Mouse (Mus musculus) CH12.LX (cell line): Measurements from ENCODE around the gene Gpr137. TPM values are rescaled to one million over a fixed set of nuclear protein-coding genes. Genes with fewer than 3 reads are reported as not detected.
"Not testable (repeated sequence)": the region's sequence is repeated elsewhere in the genome, so short reads cannot be mapped to it uniquely, and the experiment has no call there.

Experiments
- DNase-seq: peaks from one replicate; pipeline ENCODE4 v3.0.0-alpha.2; 2013; ENCODE audit errors: extremely low read depth
- H3K27ac ChIP-seq: 2 replicates; pipeline ENCODE4 v1.5.1; 2012; ENCODE audit warnings: low read depth, mild to moderate bottlenecking, control low read depth, moderate library complexity; ENCODE audit not compliant: insufficient read depth
- H3K27me3 ChIP-seq: replicated peaks from 2 replicates; pipeline ENCODE3; 2012; ENCODE audit warnings: inconsistent platforms
- H3K36me3 ChIP-seq, 2 experiments: replicated peaks in 1 of 2; 2 replicates each; pipeline versions ENCODE3 to v1.6.1; 2012; ENCODE audit warnings: inconsistent platforms in 1 of 2, low read length in 1 of 2, mild to moderate bottlenecking in 1 of 2, mixed read lengths in 1 of 2, moderate library complexity in 1 of 2; ENCODE audit not compliant: control insufficient read depth in 1 of 2, insufficient read depth in 1 of 2
- H3K4me1 ChIP-seq, 2 experiments: 2 replicates each; pipeline ENCODE4 v1.6.1; 2012; ENCODE audit warnings: inconsistent platforms in 1 of 2, moderate library complexity in 1 of 2; ENCODE audit not compliant: insufficient read depth in 2 of 2, control insufficient read depth in 1 of 2
- H3K4me2 ChIP-seq: 2 replicates; pipeline ENCODE4 v1.6.1; 2012; ENCODE audit warnings: low read depth, mild to moderate bottlenecking, control low read depth; ENCODE audit not compliant: poor library complexity, insufficient read depth, severe bottlenecking
- H3K4me3 ChIP-seq, 3 experiments: fragments of 150-350 bp in 1 of 3; sonication (generic) in 1 of 3; replicated peaks in 1 of 3; 2 replicates each; pipeline versions ENCODE3 to v1.5.1; 2011 to 2012; ENCODE audit warnings: low read depth in 2 of 3, low read length in 2 of 3, mild to moderate bottlenecking in 2 of 3, moderate library complexity in 2 of 3, control low read depth in 1 of 3, improper control_type of control experiment in 1 of 3, inconsistent platforms in 1 of 3, mixed read lengths in 1 of 3; ENCODE audit not compliant: poor library complexity in 1 of 3
- H3K79me2 ChIP-seq: replicated peaks from 2 replicates; pipeline ENCODE4 v1.6.1; 2012; ENCODE audit warnings: mild to moderate bottlenecking, moderate library complexity; ENCODE audit not compliant: control insufficient read depth, poor library complexity, insufficient read depth, severe bottlenecking; ENCODE audit errors: extremely low read depth
- H3K9ac ChIP-seq: 2 replicates; pipeline ENCODE4 v1.6.1; 2012; ENCODE audit warnings: low read depth, mild to moderate bottlenecking, control low read depth, moderate library complexity; ENCODE audit not compliant: insufficient read depth
- H3K9me3 ChIP-seq: replicated peaks from 2 replicates; pipeline ENCODE3; 2012; ENCODE audit warnings: low read length, inconsistent platforms, mixed read lengths
- BHLHE40 ChIP-seq: IDR thresholded peaks from 2 replicates; pipeline ENCODE4 v1.6.1; 2011; ENCODE audit warnings: mild to moderate bottlenecking, low read depth, low read length, improper control_type of control experiment
- CHD2 ChIP-seq: IDR thresholded peaks from 2 replicates; pipeline ENCODE4 v1.6.1; 2011; ENCODE audit warnings: low read length, improper control_type of control experiment
- CTCF ChIP-seq, 2 experiments: IDR thresholded peaks in 1 of 2; conservative IDR thresholded peaks in 1 of 2; 2 replicates each; pipeline ENCODE4 v1.5.1; 2011 to 2012; ENCODE audit warnings: low read depth in 2 of 2, low read length in 2 of 2, improper control_type of control experiment in 1 of 2, inconsistent platforms in 1 of 2, mild to moderate bottlenecking in 1 of 2, moderate library complexity in 1 of 2
- E2F4 ChIP-seq: IDR thresholded peaks from 2 replicates; pipeline ENCODE4 v1.6.1; 2011; ENCODE audit warnings: low read depth, low read length, improper control_type of control experiment; ENCODE audit not compliant: insufficient replicate concordance
- EP300 ChIP-seq: IDR thresholded peaks from 2 replicates; pipeline ENCODE4 v1.6.1; 2011; ENCODE audit warnings: low read length, improper control_type of control experiment
- IRF4 ChIP-seq: IDR thresholded peaks from 2 replicates; pipeline ENCODE4 v1.6.1; 2014; ENCODE audit warnings: low read depth, mild to moderate bottlenecking, inconsistent platforms, low read length, improper control_type of control experiment
- MAZ ChIP-seq: IDR thresholded peaks from 2 replicates; pipeline ENCODE4 v1.6.1; 2012; ENCODE audit warnings: low read depth, mild to moderate bottlenecking, inconsistent platforms, low read length, improper control_type of control experiment, moderate library complexity
- MEF2A ChIP-seq: IDR thresholded peaks from 2 replicates; pipeline ENCODE4 v1.6.1; 2014; ENCODE audit warnings: low read depth, mild to moderate bottlenecking, inconsistent platforms, low read length, improper control_type of control experiment, borderline replicate concordance
- MYC ChIP-seq: IDR thresholded peaks from 2 replicates; pipeline ENCODE4 v1.6.1; 2011; ENCODE audit warnings: low read depth, mild to moderate bottlenecking, improper control_type of control experiment, low read length
- NELFE ChIP-seq: IDR thresholded peaks from 2 replicates; pipeline ENCODE4 v1.6.1; 2011; ENCODE audit warnings: low read depth, low read length, improper control_type of control experiment
- NRF1 ChIP-seq: IDR thresholded peaks from 2 replicates; pipeline ENCODE4 v1.6.1; 2014; ENCODE audit warnings: low read depth, mild to moderate bottlenecking, inconsistent platforms, low read length, improper control_type of control experiment, moderate library complexity
- PAX5 ChIP-seq: IDR thresholded peaks from 2 replicates; pipeline ENCODE4 v1.6.1; 2012; ENCODE audit warnings: low read length, inconsistent platforms, mixed read lengths
- POLR2A ChIP-seq: IDR thresholded peaks from 2 replicates; pipeline ENCODE4 v1.6.1; 2011; ENCODE audit warnings: low read depth, mild to moderate bottlenecking, improper control_type of control experiment, low read length
- POLR2AphosphoS2 ChIP-seq: IDR thresholded peaks from 2 replicates; pipeline ENCODE4 v1.6.1; 2011; ENCODE audit warnings: low read depth, low read length, improper control_type of control experiment
- RAD21 ChIP-seq: IDR thresholded peaks from 2 replicates; pipeline ENCODE4 v1.6.1; 2011; ENCODE audit warnings: low read depth, mild to moderate bottlenecking, low read length, improper control_type of control experiment, moderate library complexity
- RCOR1 ChIP-seq: conservative IDR thresholded peaks from 2 replicates; pipeline ENCODE4 v1.6.1; 2012; ENCODE audit warnings: low read depth, mild to moderate bottlenecking, inconsistent platforms, low read length, improper control_type of control experiment
- SMC3 ChIP-seq: IDR thresholded peaks from 2 replicates; pipeline ENCODE4 v1.6.1; 2011; ENCODE audit warnings: low read depth, low read length, improper control_type of control experiment
- TBP ChIP-seq: conservative IDR thresholded peaks from 2 replicates; pipeline ENCODE4 v1.6.1; 2011; ENCODE audit warnings: low read depth, low read length, improper control_type of control experiment
- UBTF ChIP-seq: IDR thresholded peaks from 2 replicates; pipeline ENCODE4 v1.6.1; 2012; ENCODE audit warnings: low read depth, mild to moderate bottlenecking, inconsistent platforms, low read length, improper control_type of control experiment, moderate library complexity
- ZC3H11A ChIP-seq: IDR thresholded peaks from 2 replicates; pipeline ENCODE4 v1.6.1; 2012; ENCODE audit warnings: low read depth, mild to moderate bottlenecking, inconsistent platforms, low read length, improper control_type of control experiment
- ZMIZ1 ChIP-seq: IDR thresholded peaks from 2 replicates; pipeline ENCODE4 v1.6.1; 2012; ENCODE audit warnings: low read depth, mild to moderate bottlenecking, inconsistent platforms, low read length, improper control_type of control experiment
- dilution Hi-C: fragments of 300-500 bp; cut with MboI; formaldehyde crosslinking; loops from 2 replicates; pipeline ENCODE4 v1.14.3; 2020; ENCODE audit warnings: low sequenced_read_pairs; ENCODE audit not compliant: extremely low pct_unique_long_range_greater_than_20kb, extremely low pct_ligation_motif_present
- in situ Hi-C: fragments of 300-500 bp; cut with MboI; formaldehyde crosslinking; loops from 3 replicates; pipeline ENCODE4 v1.14.3; 2019; ENCODE audit warnings: low sequenced_read_pairs, low pct_ligation_motif_present, low pct_unique_long_range_greater_than_20kb, mixed read lengths
- polyA plus RNA-seq: library from polyadenylated mRNA; unstranded; fragments of >175 nt; gene quantifications from 2 replicates; pipeline ENCODE4 v1.2.1, GENCODE M21; 2012; ENCODE audit warnings: low read depth; ENCODE audit not compliant: insufficient read length
- total RNA-seq, 2 experiments: library from RNA; depleted of rRNA; stranded (reverse); fragments of 300-350 nt in 1 of 2; fragments of >200 nt in 1 of 2; gene quantifications; 2 replicates each; pipeline ENCODE4 v1.2.3; 2012 to 2014

The Gpr137 gene
- total and polyA plus RNA-seq, 3 experiments = 8.8 to 18.1 (median 14.4) TPM

- H3K9ac ChIP-seq = no peak overlapping the region
- H3K9me3 ChIP-seq = no peaks in the 10 kb centered on the region
- peaks cover 37 to 70% of the 10 kb centered on the region in 2 experiments for H3K36me3 ChIP-seq
- no peak for DNase-seq
- dilution Hi-C loops (no loop called here), in situ Hi-C loops (no loop called here)
- H3K4me3 ChIP-seq = peak overlapping the region in 2 of 3 experiments; percentile 10 to 41
- peaks cover 21% of the 10 kb centered on the region for H3K79me2 ChIP-seq
- no peaks in the 10 kb centered on the region for H3K27me3 ChIP-seq
- H3K4me2 ChIP-seq = peak overlapping the region; percentile 63; the same call in 1 of the 2 replicates
- TF ChIP-seq POLR2AphosphoS2 = peak; percentile 76
- TF ChIP-seq ZMIZ1 = 0 out of 2 replicates have a peak, but pooled peaks have one; percentile 12
- no peak for TF ChIP-seq UBTF
- peaks cover 10 to 29% of the 10 kb centered on the region in 2 experiments; a peak in 3 of 4 replicates for H3K4me1 ChIP-seq
- no peak overlapping the region for H3K27ac ChIP-seq
Measured at GRCm38 (mm10) chr19:6911101-6912074, 30.9 kb downstream of the Gpr137 start.

GRCm38 (mm10) chr19:6910306-6910705 is 32.0 kb downstream of the Gpr137 start:
- in situ Hi-C loops, H3K9me3 ChIP-seq, dilution Hi-C loops, H3K27me3 ChIP-seq: not testable (repeated sequence)
- H3K36me3 ChIP-seq = peaks cover 44 to 68% of the 10 kb centered on the region in 2 experiments
- H3K27ac ChIP-seq = peak overlapping the region; percentile 97
- peak overlapping the region; percentile 63; the same call in 1 of the 2 replicates for H3K4me2 ChIP-seq
- H3K79me2 ChIP-seq = peaks cover 21% of the 10 kb centered on the region
- H3K4me3 ChIP-seq = peak overlapping the region; percentile 85 to 100 (median 92)
- H3K9ac ChIP-seq = peak overlapping the region; percentile 94
- DNase-seq = peak; percentile 54
- H3K4me1 ChIP-seq = peaks cover 10 to 29% of the 10 kb centered on the region in 2 experiments; a peak in 3 of 4 replicates

- H3K9me3 ChIP-seq = no peaks in the 10 kb centered on the region
- DNase-seq = peak; percentile 97
- in situ Hi-C loops = no loop called here
- peaks cover 21% of the 10 kb centered on the region for H3K79me2 ChIP-seq
- H3K4me2 ChIP-seq = peak within 1 kb of the TSS; percentile 87
- dilution Hi-C loops = no loop called here
- H3K36me3 ChIP-seq = peaks cover 44 to 72% of the 10 kb centered on the region in 2 experiments
- peaks cover 10 to 29% of the 10 kb centered on the region in 2 experiments; a peak in 3 of 4 replicates for H3K4me1 ChIP-seq
- peak within 1 kb of the TSS; percentile 97 for H3K27ac ChIP-seq
- H3K27me3 ChIP-seq = no peaks in the 10 kb centered on the region
- peak within 1 kb of the TSS; percentile 85 to 100 (median 92) for H3K4me3 ChIP-seq
- H3K9ac ChIP-seq = peak within 1 kb of the TSS; percentile 94
- peak; percentile 69 for TF ChIP-seq MYC
- 0 out of 2 replicates have a peak, but pooled peaks have one; percentile 58 for TF ChIP-seq TBP
- no peak for TF ChIP-seq IRF4
- no peak for TF ChIP-seq PAX5
- no peak for TF ChIP-seq RCOR1
- no peak for TF ChIP-seq MEF2A
- TF ChIP-seq CTCF (conservative IDR thresholded peaks at IDR 0.05 in 1 of 2, IDR thresholded peaks at IDR 0.05 in 1 of 2; ENCODE audit: low read depth in 2 of 2, low read length in 2 of 2) = no peak
- peak; percentile 55 for TF ChIP-seq CHD2
- no peak; the same call in 1 of the 2 replicates for TF ChIP-seq RAD21
- peak; percentile 29; the same call in 1 of the 2 replicates for TF ChIP-seq MAZ
- peak; percentile 41; the same call in 1 of the 2 replicates for TF ChIP-seq NRF1
- TF ChIP-seq SMC3 = no peak
- TF ChIP-seq BHLHE40 = peak; percentile 82
- TF ChIP-seq NELFE = peak; percentile 86
- TF ChIP-seq POLR2A = peak; percentile 83
- no peak for TF ChIP-seq EP300
- no peak for TF ChIP-seq UBTF
- TF ChIP-seq ZC3H11A = no peak
- no peak for TF ChIP-seq E2F4
Measured at GRCm38 (mm10) chr19:6909507-6910289, 32.6 kb downstream of the Gpr137 start, which contains the start of the genes Trmt112 and Prdx5. Trmt112 (plus strand) TSS chr19:6909698. Prdx5 (minus strand) TSS chr19:6910106.
